18 mouse cellular contexts compared by ENCODE assay signal in genomic region chr13:119256350-119256749, GRCm38 (mm10).
"Had no signal": no experiment of that assay in that cellular context is flagged by ENCODE, and none has a peak within 500 bp of the region (broad histone marks: within the 10 kb centered on the region; RNA-seq: fewer than 3 reads in every experiment).

No protein-coding gene starts in this region.

- H3K4me2 ChIP-seq: liver, embryonic 11.5 days; lung, embryonic 15.5 days; midbrain, embryonic 11.5 days; neural tube, embryonic 13.5 days; stomach, embryonic 15.5 days had no signal

- H3K9ac ChIP-seq: liver, embryonic 14.5 days; lung, embryonic 15.5 days; neural tube, embryonic 13.5 days; stomach, embryonic 15.5 days had no signal

- ATAC-seq: intestine, postnatal 0 days had no signal

- DNase-seq: kidney, postnatal 14 days; kidney, postnatal 4 days; lung, adult 18-20 months; lung, postnatal 10 days; lung, postnatal 36 days; retina, postnatal 1 day; right cerebral cortex, postnatal 25 days; spleen, adult 18-20 months; thymus, postnatal 25 days had no signal

- H3K9me3 ChIP-seq: lung, embryonic 15.5 days; megakaryocyte, embryonic 14.5 days; neural tube, embryonic 13.5 days; stomach, embryonic 15.5 days had no signal

- H3K4me3 ChIP-seq: lung, embryonic 15.5 days; megakaryocyte, embryonic 14.5 days; myocyte; neural tube, embryonic 13.5 days; stomach, embryonic 15.5 days had no signal

- H3K36me3 ChIP-seq: lung, embryonic 15.5 days; neural tube, embryonic 13.5 days; stomach, embryonic 15.5 days had no signal

- H3K27me3 ChIP-seq: lung, embryonic 15.5 days; megakaryocyte, embryonic 14.5 days; neural tube, embryonic 13.5 days; stomach, embryonic 15.5 days had no signal

- H3K4me1 ChIP-seq: lung, embryonic 15.5 days; megakaryocyte, embryonic 14.5 days; neural tube, embryonic 13.5 days; stomach, embryonic 15.5 days had no signal

- H3K27ac ChIP-seq: liver, embryonic 14.5 days; lung, embryonic 15.5 days; neural tube, embryonic 13.5 days; stomach, embryonic 15.5 days had no signal
